9 mouse cellular contexts compared by ENCODE assay signal in the genomic region with DNA sequence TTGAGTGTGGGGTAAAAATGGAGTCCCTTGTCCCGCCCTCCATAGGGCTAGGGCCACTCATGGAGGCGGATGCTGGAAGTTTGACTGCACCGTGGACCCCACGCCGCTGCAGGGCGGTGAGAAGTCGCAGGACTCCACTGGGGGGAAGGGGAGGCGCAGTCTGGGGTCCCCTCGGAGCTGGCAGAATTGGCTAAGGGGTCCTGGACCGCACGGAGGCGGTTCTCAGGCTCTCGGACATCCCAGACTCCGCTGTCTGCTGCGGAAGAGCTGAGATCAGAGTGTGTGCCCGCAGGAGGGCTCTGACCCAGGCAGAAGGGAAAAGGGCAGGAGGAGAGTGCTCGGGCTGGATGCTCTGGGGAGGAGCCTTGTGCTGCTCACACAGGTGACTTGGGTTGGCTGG. TPM values are rescaled to one million over a fixed set of nuclear protein-coding genes. Genes with fewer than 3 reads are reported as not detected.
DNase-seq lines count a peak whose midpoint lies in the region; ATAC-seq lines count a peak whose summit lies in the region.
"Had no signal": no experiment of that assay in that cellular context is flagged by ENCODE, and none has a peak within 500 bp of the region (broad histone marks: within the 10 kb centered on the region; RNA-seq: fewer than 3 reads in every experiment).

No protein-coding gene starts in this region.

- H3K36me3 ChIP-seq in lung, embryonic 16.5 days (ENCODE audit: control insufficient read depth, insufficient read depth, low read length), result no peaks in the 10 kb centered on the region
- no peaks in the 10 kb centered on the region for H3K36me3 ChIP-seq in forebrain, embryonic 11.5 days (ENCODE audit: control insufficient read depth, insufficient read depth, low read length)
- H3K36me3 ChIP-seq in limb, embryonic 13.5 days, result no peaks in the 10 kb centered on the region
- H3K36me3 ChIP-seq in neural tube, embryonic 15.5 days, result no peaks in the 10 kb centered on the region

- peaks cover 12% of the 10 kb centered on the region for H3K4me1 ChIP-seq in lung, embryonic 16.5 days (replicated peaks; ENCODE audit: control insufficient read depth, insufficient read depth, low read length)
- H3K4me1 ChIP-seq in forebrain, embryonic 11.5 days (replicated peaks; ENCODE audit: control insufficient read depth, insufficient read depth, low read length), result no peaks in the 10 kb centered on the region
- H3K4me1 ChIP-seq in limb, embryonic 13.5 days, result 0 out of 2 replicates have a peak, but pooled peaks cover 3% of the 10 kb centered on the region
- peaks cover 7% of the 10 kb centered on the region; the same call in 1 of the 2 replicates for H3K4me1 ChIP-seq in neural tube, embryonic 15.5 days

- intact Hi-C loops in left cerebral cortex, postnatal 10 days (cut with DNase I), result no loop called here

- no peak for DNase-seq in lung, adult 18-20 months
- DNase-seq in forebrain, embryonic 11.5 days (ENCODE audit: low spot score), result peak; percentile 56
- no peak for DNase-seq in left cerebral cortex, postnatal 10 days (ENCODE audit: extremely low spot score in 1 of 2, low spot score in 2 of 2)
- no peak for DNase-seq in gastrocnemius, adult 18-20 months (ENCODE audit: low spot score)
- no peak for DNase-seq in right cerebral cortex, adult 18-20 months
- DNase-seq: lung, postnatal 36 days had no signal

- H3K9ac ChIP-seq in lung, embryonic 16.5 days (ENCODE audit: low read length), result peak overlapping the region; percentile 56
- peak overlapping the region; percentile 52 for H3K9ac ChIP-seq in forebrain, embryonic 11.5 days (ENCODE audit: low read length)
- peak overlapping the region; percentile 59 for H3K9ac ChIP-seq in limb, embryonic 13.5 days
- no peak overlapping the region for H3K9ac ChIP-seq in neural tube, embryonic 15.5 days (replicated peaks)

- no peak overlapping the region for H3K27ac ChIP-seq in lung, embryonic 16.5 days (ENCODE audit: low read length)
- no peak overlapping the region for H3K27ac ChIP-seq in forebrain, embryonic 11.5 days (ENCODE audit: low read depth, low read length)
- no peak overlapping the region for H3K27ac ChIP-seq in limb, embryonic 13.5 days
- H3K27ac ChIP-seq in neural tube, embryonic 15.5 days (replicated peaks), result no peak overlapping the region

- peak; percentile 65 for ATAC-seq in lung, embryonic 16.5 days (ENCODE audit: low read depth)
- no peak for ATAC-seq in forebrain, embryonic 11.5 days (replicated peaks; ENCODE audit: low FRiP score)
- no peak for ATAC-seq in limb, embryonic 13.5 days (ENCODE audit: low FRiP score, low read depth)
- no peak for ATAC-seq in neural tube, embryonic 15.5 days (ENCODE audit: low FRiP score)

- H3K4me3 ChIP-seq in lung, embryonic 16.5 days (ENCODE audit: low read length), result peak overlapping the region; percentile 49
- peak overlapping the region; percentile 19; the same call in 1 of the 2 replicates for H3K4me3 ChIP-seq in forebrain, embryonic 11.5 days (ENCODE audit: low read depth, low read length)
- peak overlapping the region; percentile 48 for H3K4me3 ChIP-seq in limb, embryonic 13.5 days
- peak overlapping the region; percentile 28 for H3K4me3 ChIP-seq in neural tube, embryonic 15.5 days (replicated peaks)

- H3K4me2 ChIP-seq in lung, embryonic 16.5 days (ENCODE audit: low read depth, low read length), result peak overlapping the region; percentile 79
- H3K4me2 ChIP-seq in forebrain, embryonic 11.5 days (ENCODE audit: low read depth, low read length, severe bottlenecking), result peak overlapping the region; percentile 52
- H3K4me2 ChIP-seq in limb, embryonic 13.5 days (replicated peaks), result peak overlapping the region; percentile 80
- H3K4me2 ChIP-seq in neural tube, embryonic 15.5 days, result peak overlapping the region; percentile 56

- 4% methylated on average over 17 of the region's 17 CpGs for WGBS in lung, embryonic 16.5 days
- WGBS in forebrain, embryonic 11.5 days, result 1% methylated on average over 16 of the region's 17 CpGs
- WGBS in limb, embryonic 13.5 days, result 2% methylated on average over 17 of the region's 17 CpGs
- 5% methylated on average over 17 of the region's 17 CpGs for WGBS in neural tube, embryonic 15.5 days

- H3K9me3 ChIP-seq in lung, embryonic 16.5 days (ENCODE audit: control insufficient read depth, low read length), result no peaks in the 10 kb centered on the region
- no peaks in the 10 kb centered on the region for H3K9me3 ChIP-seq in forebrain, embryonic 11.5 days (ENCODE audit: control insufficient read depth, low read length)
- H3K9me3 ChIP-seq in limb, embryonic 13.5 days, result no peaks in the 10 kb centered on the region
- no peaks in the 10 kb centered on the region for H3K9me3 ChIP-seq in neural tube, embryonic 15.5 days (replicated peaks)

- H3K27me3 ChIP-seq in lung, embryonic 16.5 days (ENCODE audit: control insufficient read depth, insufficient read depth, low read depth, low read length), result no peaks in the 10 kb centered on the region
- no peaks in the 10 kb centered on the region; the same call in 1 of the 2 replicates for H3K27me3 ChIP-seq in forebrain, embryonic 11.5 days (ENCODE audit: control insufficient read depth, insufficient read depth, low read length)
- peaks cover 2% of the 10 kb centered on the region; the same call in 1 of the 2 replicates for H3K27me3 ChIP-seq in limb, embryonic 13.5 days
- H3K27me3 ChIP-seq in neural tube, embryonic 15.5 days (replicated peaks), result peaks cover 13% of the 10 kb centered on the region

RNA-seq across cellular contexts. Expression of gene Ppp1r36, which starts 17.7 kb away (rescaled TPM):
- polyA plus RNA-seq in lung, embryonic 16.5 days (2015; fragmentation: Nextera tagmentation; extraction: Ambion mirVana), result 9.1 and 10.4 TPM in 2 replicates
- polyA plus RNA-seq in forebrain, embryonic 11.5 days (2014; fragmentation: Nextera tagmentation; extraction: Ambion mirVana), result 0.35 and 0.56 TPM in 2 replicates
- 4.5 and 4.8 TPM in 2 replicates for polyA plus RNA-seq in limb, embryonic 13.5 days (2015; fragmentation: Nextera tagmentation; extraction: Ambion mirVana)
- polyA plus RNA-seq in neural tube, embryonic 15.5 days (2015; fragmentation: Nextera tagmentation; extraction: Ambion mirVana), result 0.92 and 1.6 TPM in 2 replicates
- 1 to 10 TPM in 1 of 2 experiments, under 1 TPM in 1; 0.55 to 1.1 TPM for total RNA-seq in left cerebral cortex, postnatal 10 days (2021)
- under 1 TPM in 1 of 2 experiments, not detected in 1; 0.19 TPM for total RNA-seq in gastrocnemius, adult 18-20 months (2021)

RNA-seq across cellular contexts. Expression of gene Hspa2, which starts 31.1 kb away (rescaled TPM):
- polyA plus RNA-seq in lung, embryonic 16.5 days (2015; fragmentation: Nextera tagmentation; extraction: Ambion mirVana), result 15.4 and 15.7 TPM in 2 replicates
- 4.4 and 4.5 TPM in 2 replicates for polyA plus RNA-seq in forebrain, embryonic 11.5 days (2014; fragmentation: Nextera tagmentation; extraction: Ambion mirVana)
- 6.7 TPM in 2 replicates for polyA plus RNA-seq in limb, embryonic 13.5 days (2015; fragmentation: Nextera tagmentation; extraction: Ambion mirVana)
- polyA plus RNA-seq in neural tube, embryonic 15.5 days (2015; fragmentation: Nextera tagmentation; extraction: Ambion mirVana), result 5.7 and 8.2 TPM in 2 replicates
- 10 to 100 TPM; 31.8 to 40.4 TPM for total RNA-seq in left cerebral cortex, postnatal 10 days (2021)
- total RNA-seq in gastrocnemius, adult 18-20 months (2021), result 1 to 10 TPM; 7.1 to 9.7 TPM
